Mouse (Mus musculus) myocyte (in vitro differentiated cells): Measurements from ENCODE around the gene Prdx1.

Source experiments
- MAX ChIP-seq: IDR thresholded peaks from one replicate; pipeline ENCODE4 v1.6.1; 2011; ENCODE audit warnings: low read depth, mild to moderate bottlenecking, control low read depth
- MYOD1 ChIP-seq, 3 experiments: IDR thresholded peaks; one replicate each; pipeline ENCODE4 v1.6.1; 2011; ENCODE audit warnings: control low read depth in 2 of 3, low read depth in 2 of 3, mild to moderate bottlenecking in 2 of 3, moderate library complexity in 1 of 3; ENCODE audit not compliant: insufficient read length in 2 of 3, control insufficient read depth in 1 of 3
- POLR2A ChIP-seq: IDR thresholded peaks from one replicate; pipeline ENCODE4 v1.6.1; 2011; ENCODE audit warnings: low read depth, mild to moderate bottlenecking, control low read depth, moderate library complexity; ENCODE audit not compliant: insufficient read length
- POLR2AphosphoS2 ChIP-seq: IDR thresholded peaks from one replicate; pipeline ENCODE4 v1.6.1; 2011; ENCODE audit warnings: low read depth, control low read depth; ENCODE audit not compliant: insufficient read length
- SRF ChIP-seq: IDR thresholded peaks from one replicate; pipeline ENCODE4 v1.6.1; 2011; ENCODE audit warnings: low read depth; ENCODE audit not compliant: control insufficient read depth, insufficient read length
- TCF12 ChIP-seq: IDR thresholded peaks from one replicate; pipeline ENCODE4 v1.6.1; 2011; ENCODE audit warnings: mild to moderate bottlenecking, control low read depth; ENCODE audit not compliant: poor library complexity, insufficient read depth, severe bottlenecking
- USF1 ChIP-seq: IDR thresholded peaks from one replicate; pipeline ENCODE4 v1.6.1; 2011; ENCODE audit warnings: low read depth, mild to moderate bottlenecking, control low read depth, moderate library complexity

DNA sequence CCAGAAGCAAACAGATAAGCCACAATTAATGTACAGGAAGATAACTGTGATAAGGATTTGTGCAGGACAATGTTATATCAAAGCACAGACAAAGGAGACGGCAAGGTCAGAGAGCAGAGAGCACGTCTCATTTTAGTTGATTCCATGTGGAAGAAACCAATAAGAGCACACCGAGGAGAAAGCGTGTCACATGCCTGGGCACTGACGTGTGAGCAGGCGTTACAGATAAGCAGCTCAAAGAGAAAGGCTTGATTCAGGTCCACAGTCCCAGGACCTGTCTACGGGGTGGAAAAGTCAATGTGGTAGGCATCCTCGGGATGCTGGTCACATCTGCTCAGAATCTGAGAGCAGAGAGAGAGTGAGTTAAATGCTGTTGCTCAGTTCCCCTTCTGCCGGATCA lies 45.7 kb downstream of the Prdx1 start:
- TF ChIP-seq POLR2A (no peak), SRF (no peak), TCF12 (no peak), USF1 (no peak), MAX (no peak), MYOD1 (IDR thresholded peaks at IDR 0.05; ENCODE audit: control insufficient read depth in 1 of 3, insufficient read length in 2 of 3, low read depth in 2 of 3) (no peak), POLR2AphosphoS2 (no peak)
